Mouse (Mus musculus) brain, embryonic 14.5 days (tissue): Measurements from ENCODE around the gene Jag2. TPM values are rescaled to one million over a fixed set of nuclear protein-coding genes. Genes with fewer than 3 reads are reported as not detected.

Experiments
- DNase-seq: peaks from one replicate; pipeline ENCODE4 v3.0.0-alpha.2; 2011; ENCODE audit warnings: low read depth
- CTCF ChIP-seq: fragments of 200-500 bp; IDR thresholded peaks from 2 replicates; pipeline ENCODE4 v1.5.1; 2012; ENCODE audit warnings: inconsistent platforms, mild to moderate bottlenecking, moderate library complexity, borderline replicate concordance; ENCODE audit not compliant: insufficient read depth, insufficient read length; ENCODE audit errors: extremely low read depth
- POLR2A ChIP-seq: fragments of 200-500 bp; IDR thresholded peaks from 2 replicates; pipeline ENCODE4 v1.6.1; 2012; ENCODE audit warnings: mild to moderate bottlenecking, inconsistent platforms, borderline replicate concordance; ENCODE audit not compliant: poor library complexity, insufficient read depth, insufficient read length, severe bottlenecking; ENCODE audit errors: extremely low read depth
- polyA plus RNA-seq: library from polyadenylated mRNA; depleted of rRNA; stranded (reverse); fragments of >200 nt; gene quantifications from 2 replicates; pipeline ENCODE4 v1.2.3, GENCODE M21; 2012

Jag2 gene
- polyA plus RNA-seq, 1 experiment: 74.7 TPM

DNA sequence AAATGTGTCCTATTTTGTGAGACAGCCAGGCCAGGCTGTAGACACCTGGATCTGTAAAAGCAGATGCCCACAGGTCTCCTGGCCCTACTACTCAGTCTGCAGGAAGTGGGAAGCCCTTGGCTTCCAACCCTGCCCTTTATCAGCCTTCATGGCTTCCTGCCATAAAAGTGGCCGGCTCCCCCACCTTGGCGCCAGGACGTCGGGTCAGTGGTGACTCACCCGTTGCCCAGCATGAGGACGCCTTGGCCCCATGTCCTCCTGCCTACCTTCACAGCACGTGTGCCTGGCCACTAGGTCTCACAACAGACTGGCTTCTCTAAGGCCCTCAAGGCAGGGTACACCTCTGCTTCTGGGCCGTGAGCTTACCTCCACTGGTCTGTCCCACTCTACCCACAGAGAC is 22.9 kb upstream of the Jag2 start:
- no peak for TF ChIP-seq CTCF
- TF ChIP-seq POLR2A: no peak
- no peak for DNase-seq

DNA sequence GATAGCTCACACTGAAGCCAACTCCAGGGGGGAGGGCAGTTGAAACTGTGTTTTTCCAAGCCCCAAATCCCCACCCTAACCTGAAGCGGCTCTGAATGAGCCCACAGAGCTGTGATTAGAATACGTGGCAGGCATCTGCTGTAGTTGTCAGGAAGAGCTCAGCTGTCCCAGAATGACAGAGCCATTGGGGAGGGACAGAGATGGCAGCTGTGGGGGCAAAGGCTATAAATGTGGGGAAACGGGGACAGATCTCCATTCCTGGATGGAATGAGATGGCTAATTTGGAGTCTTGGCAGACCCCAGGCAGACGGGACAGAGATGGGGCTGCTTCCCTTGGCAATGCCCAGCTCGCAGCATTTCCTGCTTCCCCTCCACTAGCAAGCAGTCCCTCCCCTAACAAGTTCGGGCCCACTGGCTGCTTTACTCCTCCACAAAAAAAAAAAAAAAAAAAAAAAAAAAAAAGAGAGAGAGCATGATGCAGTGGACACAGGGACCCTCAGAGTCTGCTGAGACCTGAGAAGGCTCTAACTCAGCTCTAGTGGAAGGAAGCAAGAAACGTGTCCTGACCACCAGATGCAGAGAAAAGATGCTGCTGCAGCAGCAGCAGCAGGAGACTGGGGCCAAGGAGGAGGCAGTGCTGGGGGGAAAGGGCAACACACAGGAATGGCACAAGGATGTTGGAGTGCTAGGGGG is 21.7 kb upstream of the Jag2 start:
- TF ChIP-seq POLR2A: no peak
- TF ChIP-seq CTCF: no peak

DNA sequence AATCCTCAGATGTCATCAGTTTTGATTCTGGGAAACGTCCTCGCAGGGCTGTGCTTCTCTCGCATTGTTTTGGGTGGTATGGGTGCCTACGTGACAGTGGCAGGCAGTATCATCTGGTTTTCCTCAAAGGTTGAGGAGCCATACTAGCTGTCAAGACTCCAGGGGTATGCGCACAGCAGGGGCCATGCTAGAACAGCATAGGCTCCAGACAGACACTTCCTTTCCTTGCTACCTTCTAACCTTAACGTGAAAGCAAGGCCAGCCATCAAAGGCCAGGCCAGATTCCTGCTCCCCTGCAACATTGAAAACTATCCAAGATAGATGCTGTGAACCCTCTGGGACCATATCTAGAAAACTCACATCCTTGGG is 21.2 kb upstream of the Jag2 start:
- TF ChIP-seq POLR2A (no peak), CTCF (no peak)

More for the DNA sequence above, 21.7 kb upstream of the Jag2 start:
- no peak for DNase-seq

DNA sequence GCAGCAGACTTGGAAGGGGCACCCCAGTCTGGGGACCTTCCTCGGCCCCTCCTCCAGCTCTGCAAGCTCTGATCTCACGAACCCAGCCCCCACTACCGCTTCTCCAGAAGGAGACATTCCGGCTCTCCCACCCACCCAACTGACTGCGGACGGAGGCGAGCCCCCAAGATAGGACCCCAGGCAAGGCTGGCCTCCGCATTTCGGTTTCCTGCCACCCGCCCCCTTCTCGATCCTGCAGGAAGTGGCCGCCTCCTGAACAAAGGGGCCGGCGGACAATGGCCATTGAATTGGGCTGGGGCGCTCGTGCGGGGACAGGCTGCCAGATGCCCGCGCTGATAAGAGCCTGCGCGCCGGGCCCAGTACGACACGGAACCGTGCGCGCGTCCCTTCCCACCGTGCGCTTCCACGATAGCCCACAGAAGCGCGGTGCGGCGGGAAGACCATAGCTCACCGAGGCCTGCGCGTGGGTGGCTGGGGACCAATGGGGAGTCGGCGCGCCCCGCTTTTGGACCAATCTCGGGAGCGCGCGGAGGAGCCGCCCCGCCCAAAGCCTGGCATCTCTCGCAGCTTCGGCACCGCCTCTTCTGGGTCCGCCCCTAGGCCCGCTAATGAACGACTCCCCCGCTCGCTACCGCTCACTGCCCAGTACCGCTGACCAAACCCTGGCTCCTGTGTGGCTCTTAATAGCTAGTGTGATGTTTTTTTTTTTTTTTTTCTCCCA is 20.6 kb upstream of the Jag2 start:
- DNase-seq: peak; percentile 97

More for the DNA sequence above, 21.2 kb upstream of the Jag2 start:
- no peak for DNase-seq

DNA sequence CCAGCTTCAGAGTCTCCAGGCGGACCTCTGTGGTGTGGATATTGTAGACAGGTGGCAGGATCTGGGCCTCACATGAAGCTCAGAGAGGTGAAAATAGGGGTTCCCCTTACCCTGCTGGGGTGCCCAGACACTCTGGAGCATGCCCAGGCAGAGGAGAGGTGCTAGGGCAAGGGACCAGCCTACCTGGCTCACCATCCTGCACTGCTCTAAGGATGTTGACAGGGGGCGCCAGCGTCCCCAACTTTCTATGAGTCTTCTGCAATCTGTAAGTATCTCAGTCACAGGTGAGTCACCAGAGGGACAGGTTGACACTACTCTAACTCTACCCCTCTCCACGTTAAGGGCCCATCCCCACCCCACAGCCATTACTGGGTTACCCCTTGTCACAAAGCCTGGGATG is 17.7 kb upstream of the Jag2 start:
- no peak for DNase-seq
- TF ChIP-seq POLR2A: no peak
- peak; percentile 47; the same call in 1 of the 2 replicates for TF ChIP-seq CTCF

More for the DNA sequence above, 20.6 kb upstream of the Jag2 start:
- peak; percentile 65 for TF ChIP-seq POLR2A
- no peak for TF ChIP-seq CTCF

DNA sequence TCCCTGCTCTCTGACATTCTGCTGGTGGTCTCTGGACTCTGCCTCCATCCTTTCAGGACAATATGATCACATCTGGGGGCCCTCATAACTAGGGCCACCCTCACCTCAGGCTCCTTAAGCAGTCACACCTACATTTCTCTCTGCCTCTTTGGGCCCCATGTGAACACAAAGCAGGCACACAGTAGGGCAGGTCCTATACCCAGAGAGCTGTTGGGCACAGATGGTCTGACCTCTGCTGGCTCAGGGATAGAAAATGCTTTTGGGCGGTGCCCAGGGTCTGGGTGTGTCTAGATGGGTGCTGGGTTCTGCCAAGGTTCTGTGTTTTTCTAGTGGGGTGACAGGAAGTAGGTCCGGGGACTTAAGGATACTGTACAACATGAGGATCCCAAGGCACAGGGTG is 14.1 kb upstream of the Jag2 start:
- TF ChIP-seq POLR2A: no peak
- TF ChIP-seq CTCF: no peak
- no peak for DNase-seq

DNA sequence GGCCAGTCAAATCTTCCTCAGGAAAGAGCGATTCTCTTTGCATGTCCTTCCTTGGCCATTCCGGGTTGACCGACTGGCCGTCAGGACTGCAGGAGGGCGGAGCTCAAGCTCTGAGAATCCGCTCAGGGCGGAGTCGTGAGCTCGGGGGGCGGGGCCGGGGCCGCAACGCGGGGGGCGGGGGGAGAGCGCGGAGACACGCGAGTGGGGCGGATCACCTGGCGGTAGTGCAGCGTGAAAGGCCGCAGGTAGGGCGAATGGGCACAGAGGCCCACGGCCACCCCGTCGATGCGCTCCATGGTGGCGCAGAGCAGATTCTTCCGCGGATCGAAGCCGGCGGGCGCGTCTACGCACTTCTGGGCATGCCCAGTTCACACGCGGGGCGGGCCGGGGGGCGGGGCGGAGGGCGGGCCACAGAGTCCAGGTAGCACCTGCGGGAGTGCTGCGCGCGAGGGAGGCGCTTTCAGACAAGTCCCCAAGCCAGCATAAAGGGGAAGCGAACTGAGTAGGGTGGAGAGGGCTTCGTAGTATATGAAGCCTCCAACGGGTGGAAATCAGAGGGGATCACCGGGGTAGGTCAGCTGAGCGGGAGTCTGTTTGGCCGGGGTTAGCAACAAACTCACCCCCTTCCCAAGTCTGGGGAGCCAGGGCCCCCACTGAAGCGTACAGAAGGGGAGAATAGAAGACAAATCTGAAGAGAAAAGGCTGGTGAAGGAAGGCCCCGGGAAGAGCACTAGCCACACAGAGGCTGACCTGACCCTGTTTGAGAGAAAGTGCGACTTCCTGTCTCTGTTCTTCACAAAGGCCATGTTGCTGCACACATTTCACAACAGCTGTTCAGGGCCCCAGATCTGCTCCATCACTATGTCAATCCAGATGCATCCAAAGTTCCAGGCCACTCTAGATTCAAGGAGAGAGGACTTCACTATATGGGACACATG is 12.5 kb upstream of the Jag2 start, which contains the start of gene Nudt14:
Gene Nudt14, minus strand, starts transcription at position 349 of the 938 bp plus-strand sequence.
- 0 out of 2 replicates have a peak, but pooled peaks have one; percentile 26 for TF ChIP-seq POLR2A
- TF ChIP-seq CTCF: no peak
- peak; percentile 78 for DNase-seq

DNA sequence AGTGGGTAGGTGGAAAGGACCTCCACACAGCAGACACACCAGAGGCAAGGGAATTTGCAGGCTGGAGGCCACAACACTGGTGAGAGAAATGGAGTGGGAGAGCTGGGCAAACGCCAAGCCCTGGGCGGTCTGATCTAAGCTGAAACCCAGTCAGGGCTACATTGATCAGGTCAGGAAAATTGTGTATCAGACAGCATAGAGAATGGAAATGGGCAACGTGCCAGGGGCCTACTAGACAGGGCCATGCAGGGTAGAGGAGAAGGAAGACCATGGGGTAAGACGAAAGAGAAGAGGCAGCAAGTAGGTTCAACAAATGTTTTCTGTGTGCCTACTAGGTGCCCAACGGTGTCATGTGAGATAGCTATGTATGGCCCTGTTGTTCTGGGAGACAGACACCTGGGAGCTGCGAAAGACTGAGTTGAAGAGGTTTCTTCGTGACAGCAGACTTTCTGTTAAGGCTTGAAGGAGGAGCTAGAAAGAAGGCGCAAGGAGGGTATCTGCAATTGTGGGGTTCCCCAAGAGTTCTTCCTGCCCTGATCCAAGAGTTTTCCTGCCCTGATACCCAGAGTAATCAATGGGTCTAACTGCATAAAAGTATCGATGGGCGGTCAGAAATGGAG is 11.7 kb upstream of the Jag2 start:
- DNase-seq: no peak
- TF ChIP-seq POLR2A: no peak

DNA sequence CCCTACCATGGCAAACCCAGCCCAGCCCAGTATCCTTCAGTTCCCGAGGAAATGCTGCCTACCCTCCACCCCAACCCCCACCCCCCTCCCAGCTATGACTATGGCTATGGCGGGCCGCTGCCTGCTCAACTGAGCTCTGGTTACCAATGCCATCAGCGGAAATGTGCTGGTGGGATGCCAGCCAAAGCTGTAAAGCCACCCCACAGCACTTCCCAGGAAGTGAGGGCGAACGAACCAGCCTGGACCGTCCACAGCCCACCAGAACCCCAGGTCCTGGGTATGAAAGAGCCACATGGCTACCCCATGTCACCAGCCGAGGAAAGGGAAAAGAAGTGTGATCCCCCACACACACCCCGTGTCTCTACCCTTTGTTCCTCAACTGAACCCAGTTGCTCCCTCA is 11.1 kb upstream of the Jag2 start:
- DNase-seq: no peak
- TF ChIP-seq CTCF: no peak
- no peak for TF ChIP-seq POLR2A

DNA sequence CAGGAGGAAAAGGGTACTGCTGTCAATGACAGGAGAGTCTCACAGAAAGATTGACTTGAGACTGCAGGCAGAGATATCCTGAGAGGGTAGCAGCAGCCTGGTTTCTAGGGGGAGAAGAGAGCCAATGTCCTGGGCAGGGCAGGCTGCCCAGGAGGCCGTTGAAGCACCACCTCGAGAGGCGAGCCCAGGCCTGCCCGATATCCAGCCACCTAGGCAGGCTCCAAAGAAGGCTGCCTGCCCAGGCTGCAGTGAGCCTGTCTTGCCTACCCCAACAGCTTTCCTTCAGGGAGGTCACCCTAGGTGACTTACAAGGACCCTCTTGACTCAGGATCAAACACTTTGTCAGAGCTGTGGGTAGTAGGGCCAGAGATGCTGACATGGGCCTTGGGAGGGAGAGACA is 10.7 kb upstream of the Jag2 start:
- DNase-seq: no peak
- TF ChIP-seq CTCF (no peak), POLR2A (no peak)
